Mouse (Mus musculus): ENCODE results near the gene Cdh13. TPM values are rescaled to one million over a fixed set of nuclear protein-coding genes. Genes with fewer than 3 reads are reported as not detected.

Cdh13 gene
- polyA plus RNA-seq, 1 experiment from 2014 or later, result 14.4 TPM

GRCm38 (mm10) chr8:118285596-118286281, 2.2 kb downstream of the Cdh13 start:
- H3K4me1 ChIP-seq, result peaks cover 68% of the 10 kb centered on the region
- H3K9me3 ChIP-seq, result no peaks in the 10 kb centered on the region
- DNase-seq (ENCODE audit: low spot score), result no peak
- 23% methylated on average over 10 of the region's 10 CpGs for WGBS
- H3K27ac ChIP-seq, result peak overlapping the region; percentile 57
- H3K4me3 ChIP-seq, result peak overlapping the region; percentile 65; the same call in 1 of the 2 replicates
- H3K27me3 ChIP-seq (ENCODE audit: insufficient read depth, poor library complexity, severe bottlenecking), result peaks cover 31% of the 10 kb centered on the region
- H3K36me3 ChIP-seq, result no peaks in the 10 kb centered on the region

GRCm38 (mm10) chr8:118286282-118287180, 3.0 kb downstream of the Cdh13 start:
- no peaks in the 10 kb centered on the region for H3K36me3 ChIP-seq
- peaks cover 72% of the 10 kb centered on the region for H3K4me1 ChIP-seq
- H3K27me3 ChIP-seq (ENCODE audit: insufficient read depth, poor library complexity, severe bottlenecking), result peaks cover 31% of the 10 kb centered on the region
- H3K4me3 ChIP-seq, result peak overlapping the region; percentile 65
- DNase-seq (ENCODE audit: low spot score), result no peak
- 17% methylated on average over 10 of the region's 10 CpGs for WGBS
- H3K27ac ChIP-seq, result peak overlapping the region; percentile 83
- no peaks in the 10 kb centered on the region for H3K9me3 ChIP-seq

- H3K4me1 ChIP-seq, result peaks cover 67% of the 10 kb centered on the region
- 43% methylated on average over 9 of the region's 9 CpGs for WGBS
- no peak for DNase-seq (ENCODE audit: low spot score)
- peak overlapping the region; percentile 83; the same call in 1 of the 2 replicates for H3K27ac ChIP-seq
- H3K9me3 ChIP-seq, result no peaks in the 10 kb centered on the region
- H3K36me3 ChIP-seq, result no peaks in the 10 kb centered on the region
- no peak overlapping the region for H3K4me3 ChIP-seq
- peaks cover 31% of the 10 kb centered on the region for H3K27me3 ChIP-seq (ENCODE audit: insufficient read depth, poor library complexity, severe bottlenecking)
These were observed 4.0 kb downstream of the Cdh13 start for GRCm38 (mm10) chr8:118287496-118287895.

GRCm38 (mm10) chr8:118288259-118288952, 4.9 kb downstream of the Cdh13 start:
- no peaks in the 10 kb centered on the region for H3K9me3 ChIP-seq
- 60% methylated on average over 8 of the region's 8 CpGs for WGBS
- DNase-seq (ENCODE audit: low spot score), result no peak
- H3K4me3 ChIP-seq, result no peak overlapping the region
- no peaks in the 10 kb centered on the region for H3K36me3 ChIP-seq
- H3K27ac ChIP-seq, result 0 out of 2 replicates have a peak overlapping the region, but pooled peaks have one; percentile 29
- peaks cover 31% of the 10 kb centered on the region for H3K27me3 ChIP-seq (ENCODE audit: insufficient read depth, poor library complexity, severe bottlenecking)
- peaks cover 63% of the 10 kb centered on the region for H3K4me1 ChIP-seq

GRCm38 (mm10) chr8:118289091-118289490, 5.6 kb downstream of the Cdh13 start:
- peaks cover 63% of the 10 kb centered on the region for H3K4me1 ChIP-seq
- WGBS, result 67% methylated on average over 4 of the region's 4 CpGs
- no peaks in the 10 kb centered on the region for H3K36me3 ChIP-seq
- H3K4me3 ChIP-seq, result no peak overlapping the region
- H3K27ac ChIP-seq, result 0 out of 2 replicates have a peak overlapping the region, but pooled peaks have one; percentile 6
- no peaks in the 10 kb centered on the region for H3K9me3 ChIP-seq
- H3K27me3 ChIP-seq (ENCODE audit: insufficient read depth, poor library complexity, severe bottlenecking), result peaks cover 38% of the 10 kb centered on the region
- DNase-seq (ENCODE audit: low spot score), result no peak

GRCm38 (mm10) chr8:118289525-118289924, 6.0 kb downstream of the Cdh13 start:
- H3K4me1 ChIP-seq, result peaks cover 61% of the 10 kb centered on the region
- 0 out of 2 replicates have a peak overlapping the region, but pooled peaks have one; percentile 6 for H3K27ac ChIP-seq
- H3K27me3 ChIP-seq (ENCODE audit: insufficient read depth, poor library complexity, severe bottlenecking), result peaks cover 41% of the 10 kb centered on the region
- H3K36me3 ChIP-seq, result no peaks in the 10 kb centered on the region
- no peak for DNase-seq (ENCODE audit: low spot score)
- WGBS, result 74% methylated on average over 7 of the region's 7 CpGs
- H3K4me3 ChIP-seq, result no peak overlapping the region
- no peaks in the 10 kb centered on the region for H3K9me3 ChIP-seq

GRCm38 (mm10) chr8:118290266-118290665, 6.7 kb downstream of the Cdh13 start:
- peaks cover 37% of the 10 kb centered on the region for H3K27me3 ChIP-seq (ENCODE audit: insufficient read depth, poor library complexity, severe bottlenecking)
- H3K36me3 ChIP-seq, result no peaks in the 10 kb centered on the region
- no peak overlapping the region for H3K4me3 ChIP-seq
- no peaks in the 10 kb centered on the region for H3K9me3 ChIP-seq
- peaks cover 53% of the 10 kb centered on the region for H3K4me1 ChIP-seq
- DNase-seq (ENCODE audit: low spot score), result no peak
- H3K27ac ChIP-seq, result no peak overlapping the region
- 64% methylated on average over 6 of the region's 6 CpGs for whole genome bisulfite sequencing

GRCm38 (mm10) chr8:118296477-118296876, 12.9 kb downstream of the Cdh13 start:
- H3K27ac ChIP-seq, result no peak overlapping the region
- H3K4me3 ChIP-seq, result no peak overlapping the region
- 61% methylated on average over 5 of the region's 5 CpGs for WGBS
- H3K36me3 ChIP-seq, result no peaks in the 10 kb centered on the region
- peaks cover 4% of the 10 kb centered on the region for H3K4me1 ChIP-seq
- no peaks in the 10 kb centered on the region for H3K9me3 ChIP-seq
- peaks cover 24% of the 10 kb centered on the region; the same call in 1 of the 2 replicates for H3K27me3 ChIP-seq (ENCODE audit: insufficient read depth, poor library complexity, severe bottlenecking)
- no peak for DNase-seq (ENCODE audit: low spot score)

- Histone ChIP-seq H3K4me1 (no peaks in the 10 kb centered on the region), H3K27ac (no peak overlapping the region), H3K36me3 (no peaks in the 10 kb centered on the region), H3K9me3 (no peaks in the 10 kb centered on the region), H3K27me3 (ENCODE audit: insufficient read depth, poor library complexity, severe bottlenecking) (peaks cover 27% of the 10 kb centered on the region; the same call in 1 of the 2 replicates), H3K4me3 (no peak overlapping the region)
- no peak for DNase-seq (ENCODE audit: low spot score)
- 68% methylated on average over 10 of the region's 10 CpGs for WGBS
These were observed 23.4 kb downstream of the Cdh13 start for GRCm38 (mm10) chr8:118306957-118307356.

GRCm38 (mm10) chr8:118309106-118309505, 25.6 kb downstream of the Cdh13 start:
- no peaks in the 10 kb centered on the region for H3K36me3 ChIP-seq
- WGBS, result 85% methylated on average over 3 of the region's 3 CpGs
- H3K27ac ChIP-seq, result no peak overlapping the region
- peaks cover 35% of the 10 kb centered on the region; the same call in 1 of the 2 replicates for H3K27me3 ChIP-seq (ENCODE audit: insufficient read depth, poor library complexity, severe bottlenecking)
- no peak overlapping the region for H3K4me3 ChIP-seq
- H3K4me1 ChIP-seq, result 0 out of 2 replicates have a peak, but pooled peaks cover 3% of the 10 kb centered on the region
- H3K9me3 ChIP-seq, result no peaks in the 10 kb centered on the region
- DNase-seq (ENCODE audit: low spot score), result no peak

GRCm38 (mm10) chr8:118313426-118314187, 30.1 kb downstream of the Cdh13 start:
- H3K9me3 ChIP-seq, result no peaks in the 10 kb centered on the region
- no peaks in the 10 kb centered on the region for H3K36me3 ChIP-seq
- no peak overlapping the region for H3K4me3 ChIP-seq
- WGBS, result 87% methylated on average over 17 of the region's 17 CpGs
- H3K27ac ChIP-seq, result no peak overlapping the region
- DNase-seq (ENCODE audit: low spot score), result no peak
- H3K4me1 ChIP-seq, result peaks cover 13% of the 10 kb centered on the region; the same call in 1 of the 2 replicates
- peaks cover 43% of the 10 kb centered on the region for H3K27me3 ChIP-seq (ENCODE audit: insufficient read depth, poor library complexity, severe bottlenecking)

- Histone ChIP-seq H3K36me3 (no peaks in the 10 kb centered on the region), H3K4me3 (no peak overlapping the region), H3K9me3 (no peaks in the 10 kb centered on the region), H3K27ac (no peak overlapping the region), H3K27me3 (ENCODE audit: insufficient read depth, poor library complexity, severe bottlenecking) (peaks cover 40% of the 10 kb centered on the region), H3K4me1 (peaks cover 13% of the 10 kb centered on the region; the same call in 1 of the 2 replicates)
- 90% methylated on average over 6 of the region's 6 CpGs for WGBS
- no peak for DNase-seq (ENCODE audit: low spot score)
These were observed 30.6 kb downstream of the Cdh13 start for GRCm38 (mm10) chr8:118314188-118314563.
